Mouse (Mus musculus) layer of hippocampus, adult 9-10 months (tissue): ENCODE data around the gene Lrrc66.

Experiments
- DNase-seq: peaks from one replicate; pipeline ENCODE4 v3.0.0; 2022; ENCODE audit warnings: low spot score

The Lrrc66 gene

DNA sequence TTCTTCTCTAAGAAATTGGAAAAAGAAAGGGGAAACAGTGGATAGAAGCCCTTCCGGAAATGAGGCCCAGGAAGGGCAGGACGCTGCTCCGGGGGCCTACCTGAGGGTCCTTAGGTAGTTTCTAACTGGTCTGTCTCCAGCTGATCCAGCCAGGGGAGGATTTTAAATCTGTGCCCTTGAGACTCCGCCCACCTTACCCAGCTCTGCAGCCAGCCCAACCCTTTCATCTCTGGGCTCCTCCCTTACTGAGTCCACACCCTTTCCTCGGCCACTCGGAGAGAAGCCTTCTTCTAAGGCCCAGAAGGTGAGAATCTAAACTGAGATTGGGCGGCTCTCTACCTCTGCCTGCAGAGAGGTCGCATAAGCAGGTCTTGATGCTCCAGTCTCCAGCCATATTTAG, at the start of gene Lrrc66:
Lrrc66 (minus strand) TSS at position 236 of the 400 bp plus-strand sequence.
- DNase-seq = no peak

DNA sequence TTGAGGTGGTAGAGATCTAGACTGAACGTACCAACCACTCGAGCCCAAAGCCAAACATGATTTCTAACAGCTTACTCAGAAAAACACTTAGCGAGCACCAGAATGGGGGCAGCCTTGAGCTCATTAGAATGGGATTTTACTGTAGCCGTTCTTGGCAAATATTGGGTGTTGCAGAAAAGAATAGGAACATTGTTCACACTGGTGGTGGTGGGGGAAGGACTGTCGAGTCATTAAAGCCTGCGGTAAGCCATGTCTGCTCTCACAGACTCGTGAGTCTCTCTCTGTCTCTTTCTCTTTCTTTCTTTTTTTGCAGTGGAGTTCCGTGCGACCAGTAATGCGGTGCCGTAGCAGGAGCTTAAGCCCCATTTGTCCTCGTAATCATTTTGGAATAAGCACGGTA, 44.3 kb upstream of the Lrrc66 start:
- peak; percentile 29 for DNase-seq

DNA sequence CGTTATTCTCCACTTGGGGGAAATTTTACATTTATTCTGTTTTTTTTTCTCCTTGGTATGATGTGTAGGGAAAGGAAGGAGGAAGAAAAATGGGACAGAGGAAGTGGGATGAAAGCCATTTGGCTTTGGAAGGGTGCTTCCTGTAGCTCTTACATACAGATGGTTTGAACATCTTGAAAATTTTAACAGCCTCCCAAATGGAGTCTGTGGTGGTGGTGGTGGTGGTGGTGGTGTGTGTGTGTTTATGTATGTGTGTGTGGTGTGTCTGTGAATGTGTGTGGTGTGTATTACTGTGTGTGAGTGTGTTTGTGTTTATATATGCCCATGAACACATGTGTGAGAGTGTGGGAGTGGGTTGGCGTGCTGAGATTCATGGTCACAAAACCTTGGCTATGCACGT, 43.3 kb upstream of the Lrrc66 start:
- no peak for DNase-seq

DNA sequence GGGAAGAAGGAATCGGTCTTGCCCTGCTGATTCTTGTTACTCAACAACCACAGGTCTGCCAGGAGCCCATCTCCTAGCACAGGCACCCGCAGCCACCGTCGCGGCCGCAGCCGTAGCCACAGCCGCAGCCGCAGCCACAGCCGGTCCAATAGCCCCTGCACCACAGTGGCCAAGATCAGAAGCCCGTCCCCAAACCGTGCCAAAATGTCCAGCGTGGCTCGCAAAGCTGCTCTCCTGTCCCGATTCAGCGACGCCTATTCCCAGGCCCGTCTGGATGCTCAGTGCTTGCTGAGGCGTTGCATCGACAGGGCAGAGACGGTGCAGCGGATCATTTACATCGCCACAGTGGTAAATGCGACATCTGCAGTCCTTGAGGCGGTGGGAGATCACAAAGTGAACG, 37.1 kb upstream of the Lrrc66 start:
- DNase-seq = no peak

DNA sequence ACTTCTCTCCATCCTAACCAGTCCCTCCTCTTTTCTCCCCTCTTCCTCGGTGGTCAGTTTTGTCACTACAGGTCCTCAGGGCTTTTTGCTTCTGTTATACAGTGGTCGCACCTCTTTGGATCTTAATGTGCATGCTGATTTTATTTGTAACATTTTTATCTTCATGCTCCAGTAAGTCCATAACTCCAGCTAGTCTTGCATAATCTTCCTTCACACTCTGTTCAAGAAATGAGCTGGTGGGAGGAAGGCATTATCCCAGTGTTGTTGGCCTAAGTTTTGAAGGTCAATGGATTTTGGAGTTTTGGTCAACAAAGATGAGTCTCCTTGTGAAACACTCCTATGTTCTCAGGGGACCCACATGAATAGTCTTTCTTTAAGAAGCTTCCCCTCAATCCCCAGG, 35.6 kb upstream of the Lrrc66 start:
- no peak for DNase-seq

DNA sequence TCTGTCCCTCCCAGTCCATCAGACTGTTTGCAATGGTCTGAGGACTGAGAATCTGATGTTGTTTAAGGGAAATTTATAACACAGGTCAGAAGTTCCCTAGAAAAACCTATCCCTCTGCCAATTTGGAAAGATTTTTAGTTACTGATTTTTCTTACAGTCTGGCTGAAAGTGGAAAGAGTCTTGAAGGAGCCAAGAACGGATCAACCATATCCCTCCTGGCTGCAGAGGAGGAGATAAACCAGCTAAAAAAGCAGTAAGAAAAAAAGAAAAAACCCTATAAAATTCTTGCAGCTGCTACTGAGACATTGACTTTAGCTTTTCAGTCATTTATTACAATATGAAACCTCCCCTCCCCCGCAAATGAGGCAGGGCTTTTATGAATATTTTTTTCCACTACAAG, 34.4 kb upstream of the Lrrc66 start:
- no peak for DNase-seq

DNA sequence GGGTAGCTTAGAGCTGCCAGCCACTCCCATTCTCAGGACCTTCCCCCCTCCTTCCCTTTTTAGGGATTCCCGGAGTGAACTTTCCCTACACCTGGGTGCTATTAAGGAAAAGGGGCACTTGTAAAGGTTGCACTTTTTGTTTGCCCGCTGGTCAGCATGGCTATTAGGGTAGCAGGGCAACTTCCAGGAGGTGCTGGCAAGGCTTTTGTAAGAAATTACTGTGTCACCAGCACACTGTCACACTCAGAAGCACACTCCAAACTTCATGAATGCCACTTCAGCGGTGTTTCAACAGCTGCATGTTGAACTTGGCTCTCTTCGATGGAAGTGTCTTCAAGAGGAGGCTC, 19.5 kb upstream of the Lrrc66 start:
- DNase-seq = no peak

DNA sequence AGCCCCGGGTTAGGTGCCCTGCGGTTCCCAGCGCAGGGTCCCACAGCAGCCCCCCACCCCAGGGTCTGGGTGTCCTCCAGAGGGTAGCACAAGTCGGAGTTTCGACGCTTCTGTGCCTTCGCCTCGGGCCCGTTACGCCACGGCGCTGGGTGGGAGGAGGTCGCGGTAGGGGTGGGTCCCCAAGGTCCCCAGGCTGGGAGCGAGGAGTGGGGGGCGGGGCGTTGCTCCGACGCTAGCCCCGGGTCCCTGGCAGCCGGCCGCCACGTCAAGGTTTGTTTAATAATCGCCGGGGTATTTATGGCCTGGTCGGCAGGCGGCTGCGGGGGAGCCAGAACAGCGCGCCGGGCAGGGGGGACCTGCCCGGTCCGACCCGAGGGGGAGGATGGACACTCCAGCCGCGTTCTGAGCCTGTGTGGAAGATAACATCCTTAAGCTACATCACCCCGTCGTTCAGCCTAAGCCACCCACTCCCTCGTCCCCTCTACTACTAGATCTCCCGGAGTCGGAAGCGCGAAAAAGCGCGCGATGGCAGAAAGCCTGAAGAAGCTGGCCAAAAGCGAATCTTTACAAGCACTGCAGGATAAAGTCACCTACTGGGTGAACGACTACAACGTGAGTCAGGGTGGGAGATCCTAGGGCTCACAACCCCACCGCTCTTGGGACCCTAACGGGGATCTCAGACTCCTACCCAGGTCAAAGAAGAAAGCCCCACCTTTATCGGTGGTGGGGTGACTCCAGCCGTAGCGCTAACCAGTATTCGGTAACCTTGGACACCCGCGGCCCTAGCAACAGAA, 18.9 kb upstream of the Lrrc66 start, which contains the start of gene Spata18:
Spata18 (plus strand) TSS at position 319 of the 794 bp plus-strand sequence.
- no peak for DNase-seq

DNA sequence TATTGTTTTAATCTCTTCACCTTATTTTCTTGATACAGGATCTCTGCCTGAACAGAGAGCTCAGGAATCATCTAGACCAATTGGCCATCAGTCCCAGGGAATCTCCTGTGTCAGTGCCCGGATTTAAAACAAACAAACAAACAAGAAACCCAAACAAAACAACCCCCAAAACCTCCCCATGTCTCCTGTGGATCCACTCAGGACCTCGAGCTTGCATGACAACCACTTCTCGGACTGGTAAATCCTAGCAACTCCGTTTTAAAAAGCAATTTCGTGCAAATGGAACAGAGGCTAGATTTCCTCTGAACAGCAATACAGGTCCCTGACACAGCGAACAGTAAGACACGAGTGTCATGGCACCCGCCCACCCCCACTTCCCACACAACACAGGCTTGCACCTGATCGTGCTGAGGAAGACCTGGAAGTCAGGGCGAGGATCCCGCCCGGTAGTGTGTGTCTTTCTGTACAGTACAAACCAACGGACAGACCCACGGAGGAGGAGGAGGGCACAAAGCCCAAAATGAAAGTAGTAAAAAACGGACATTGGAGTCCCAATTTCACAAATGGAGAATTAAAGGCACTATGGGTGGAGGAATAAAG, 18.1 kb upstream of the Lrrc66 start:
- no peak for DNase-seq

DNA sequence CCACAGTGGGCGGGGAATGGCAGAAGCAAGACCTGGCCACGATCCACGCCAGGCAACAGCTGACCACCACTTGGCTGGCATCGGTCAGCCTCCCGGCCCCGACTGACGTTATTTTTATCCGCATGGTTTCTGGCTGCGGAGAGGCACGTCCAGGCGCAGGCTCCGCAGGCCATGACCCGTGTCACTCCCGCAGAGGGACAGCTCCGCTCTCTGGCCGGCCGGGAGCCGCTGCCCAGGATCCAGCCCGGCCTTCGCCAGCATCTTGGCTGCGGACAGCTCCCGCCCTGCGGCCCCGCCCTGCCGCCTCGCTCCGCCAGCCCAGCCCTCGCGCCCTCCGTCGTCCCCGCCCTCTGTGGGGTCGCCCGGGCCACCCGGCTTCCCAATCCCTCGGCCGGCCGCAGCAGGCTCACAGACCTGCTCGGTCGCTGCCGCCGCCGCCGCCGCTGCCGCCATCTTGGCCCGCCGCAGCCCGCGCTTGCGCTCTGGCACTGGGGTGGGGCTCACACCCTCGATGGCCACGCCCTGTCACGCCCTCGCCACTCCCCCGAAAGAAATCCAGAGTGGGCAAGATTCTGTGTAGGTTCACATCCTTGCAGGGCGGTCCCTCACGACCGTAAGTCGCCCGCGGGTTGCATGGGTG, 15.1 kb upstream of the Lrrc66 start, which contains the start of gene Sgcb:
Sgcb (minus strand) TSS at position 530 of the 640 bp plus-strand sequence.
- DNase-seq = peak; percentile 61

DNA sequence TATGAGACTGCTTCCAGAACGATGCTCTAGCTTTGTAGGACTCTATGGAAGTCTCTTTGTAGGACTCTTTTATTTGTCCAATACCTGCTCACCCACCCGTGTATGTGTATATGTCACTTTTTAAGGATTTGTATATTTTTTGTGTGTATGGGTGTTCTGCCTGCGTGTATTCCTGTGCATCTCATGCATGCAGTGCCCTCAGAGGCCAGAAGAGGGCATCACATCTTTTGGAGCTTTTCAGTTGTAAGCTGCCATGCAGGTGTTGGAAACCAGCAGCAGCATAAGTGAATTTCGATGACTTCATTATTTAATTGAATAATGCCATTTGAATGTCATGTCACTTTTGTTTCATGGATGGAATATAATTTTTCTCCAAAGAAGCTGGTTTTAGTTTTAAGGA, 9.8 kb upstream of the Lrrc66 start:
- DNase-seq = no peak

DNA sequence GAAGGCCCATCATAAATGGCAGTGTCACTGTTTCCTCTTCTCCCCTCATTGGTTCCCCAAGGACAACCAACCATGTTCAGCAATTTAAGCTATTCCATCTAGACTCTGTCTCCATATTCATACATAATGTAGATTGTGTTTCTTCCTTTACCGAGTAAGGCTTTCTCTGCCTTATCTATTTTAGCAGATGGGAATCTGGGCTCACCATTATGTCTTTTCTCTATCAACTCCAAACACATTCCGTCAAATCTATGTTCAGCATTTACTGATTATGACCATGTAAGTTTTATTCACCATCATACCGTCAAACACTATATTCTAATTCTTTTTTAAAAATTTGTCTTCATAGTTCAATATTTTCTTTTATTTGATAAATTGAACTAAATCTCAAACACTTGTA, 8.7 kb upstream of the Lrrc66 start:
- DNase-seq = no peak

DNA sequence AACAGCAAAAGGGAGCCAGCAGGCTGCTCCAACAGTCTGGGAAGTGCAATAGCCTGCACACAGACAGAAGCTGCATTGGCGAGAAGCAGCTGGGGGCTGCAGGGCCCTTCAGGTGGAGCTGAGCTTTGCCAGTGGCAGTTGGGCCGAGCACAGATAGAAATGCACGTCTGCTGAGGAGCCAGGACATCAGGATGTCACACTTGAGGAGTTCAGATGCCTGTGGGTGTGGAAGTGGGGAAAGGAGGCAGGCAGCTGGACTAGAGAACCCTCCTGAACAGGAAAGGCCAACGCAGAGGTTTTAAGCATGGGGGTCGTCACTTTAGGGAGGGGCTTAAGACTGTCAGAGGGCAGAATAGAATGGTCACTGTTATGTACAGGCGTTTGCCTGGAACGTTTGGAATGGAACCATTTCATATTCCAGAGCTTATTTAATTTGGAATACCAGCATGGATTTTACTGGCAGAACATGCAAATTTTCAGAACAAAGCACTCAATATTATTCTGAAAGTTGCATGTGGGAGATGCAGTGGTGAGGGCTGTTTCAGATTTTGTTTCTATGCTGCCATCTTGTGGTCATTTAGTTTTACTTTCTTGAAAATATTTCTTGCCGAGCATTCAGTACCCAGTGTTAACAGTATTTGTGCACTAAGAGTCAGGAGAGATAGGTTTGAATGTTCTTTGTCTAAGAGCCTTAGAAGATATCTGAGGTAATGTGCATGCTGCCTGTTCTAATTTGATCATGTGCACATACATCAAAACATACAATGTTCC, 5.2 kb upstream of the Lrrc66 start:
- no peak for DNase-seq

DNA sequence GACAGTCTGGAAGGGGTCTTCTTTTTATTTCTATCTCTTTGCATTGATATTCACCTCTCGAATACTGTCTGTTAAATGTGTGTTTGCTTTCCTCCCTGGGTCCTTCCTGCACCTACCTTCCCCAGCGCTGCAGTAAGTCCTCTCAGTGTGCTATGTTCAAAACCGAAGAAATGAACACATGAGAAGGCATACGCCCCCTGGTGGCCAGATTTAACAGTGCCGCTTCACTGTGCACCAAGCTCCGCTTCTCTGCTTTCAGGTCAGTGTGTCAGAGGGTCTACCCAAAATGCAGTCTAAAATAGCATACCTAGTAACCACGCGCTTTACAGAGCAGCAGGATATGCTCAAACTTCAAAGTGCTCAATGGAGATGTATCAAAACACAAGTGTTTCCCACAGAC, 815 bp upstream of the Lrrc66 start:
- peak; percentile 68 for DNase-seq

DNA sequence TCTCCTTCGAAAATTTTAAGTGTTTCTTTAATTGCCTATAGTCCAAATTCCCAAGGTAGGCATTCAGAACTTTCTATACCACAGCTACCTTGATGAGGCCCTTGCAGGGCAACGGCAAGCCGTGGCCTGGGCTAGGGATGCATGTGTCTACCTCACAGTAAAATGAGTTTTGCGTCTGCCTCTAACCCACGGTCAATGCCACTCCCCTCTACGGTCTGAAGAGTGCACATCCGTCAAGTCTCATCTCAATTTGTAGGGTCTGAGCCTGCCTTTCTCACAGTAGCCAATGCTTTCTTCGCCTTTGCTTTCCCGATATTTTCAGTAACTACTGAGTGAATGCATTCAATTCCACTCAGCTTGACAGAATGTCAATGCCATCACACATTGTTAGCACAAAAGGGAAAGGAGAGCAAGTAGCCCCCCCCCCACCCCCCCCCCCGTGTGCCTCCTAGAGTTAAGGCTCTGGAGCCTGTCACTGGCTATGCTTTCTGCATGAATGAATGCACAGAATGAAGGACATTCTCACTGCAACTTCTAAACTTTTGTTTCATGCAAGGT, 1.2 kb downstream of the Lrrc66 start:
- no peak for DNase-seq

DNA sequence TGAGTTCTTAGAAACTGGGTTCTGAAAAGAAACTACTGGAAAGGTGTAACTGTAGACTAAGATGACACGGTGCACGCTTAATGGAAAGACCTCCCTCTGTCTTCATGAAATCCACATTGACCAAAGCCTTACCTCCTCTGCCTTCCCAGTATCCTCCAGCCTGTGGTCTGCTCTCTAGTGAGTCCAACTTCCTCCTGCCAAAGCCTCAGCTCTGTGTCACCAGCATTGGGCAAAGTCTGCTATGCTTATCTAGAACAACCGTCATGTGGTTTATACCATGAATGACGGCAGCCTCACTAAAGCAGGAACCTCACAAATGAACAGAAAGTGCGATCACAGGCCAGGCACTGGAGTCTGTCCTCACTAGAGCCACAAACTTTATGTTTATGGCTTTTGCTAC, 2.2 kb downstream of the Lrrc66 start:
- DNase-seq = no peak

DNA sequence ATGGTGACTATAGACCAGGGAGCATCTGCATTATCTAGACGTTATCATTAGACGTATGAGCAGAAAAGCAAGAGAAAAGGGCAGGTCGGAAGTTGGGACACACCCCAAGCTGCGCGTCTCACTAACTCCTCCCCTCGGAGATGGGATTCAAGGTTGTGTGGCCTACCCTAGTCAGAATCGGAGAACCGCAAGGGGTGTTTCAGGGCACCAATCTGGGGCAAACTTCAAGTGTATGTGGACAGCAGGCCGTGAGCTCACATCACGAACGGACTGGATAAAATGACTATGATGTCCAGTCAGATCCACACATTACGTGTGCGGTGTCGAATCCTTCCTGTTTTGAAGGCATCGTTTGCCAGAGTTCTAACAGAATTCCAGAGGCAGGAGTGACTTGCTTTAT, 4.3 kb downstream of the Lrrc66 start:
- no peak for DNase-seq

DNA sequence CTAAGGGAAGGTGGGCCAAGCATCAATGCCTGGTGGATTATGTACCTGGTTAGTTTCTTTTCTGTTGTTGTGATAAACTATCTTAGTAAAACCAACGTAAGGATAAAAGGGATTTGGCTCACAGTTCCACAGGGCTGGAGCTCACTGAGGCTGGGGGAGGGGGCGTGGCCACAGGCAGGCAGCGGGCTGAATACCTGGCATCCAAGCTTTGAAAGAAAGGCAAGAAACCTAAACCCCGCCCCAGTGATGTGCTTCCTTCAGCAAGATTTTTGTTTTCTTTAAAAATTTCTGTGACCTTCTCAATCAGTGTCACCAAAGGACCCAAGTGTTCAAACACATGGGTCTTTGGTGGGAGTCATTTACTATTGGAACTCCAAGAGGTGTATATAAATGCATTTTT, 4.8 kb downstream of the Lrrc66 start:
- no peak for DNase-seq

DNA sequence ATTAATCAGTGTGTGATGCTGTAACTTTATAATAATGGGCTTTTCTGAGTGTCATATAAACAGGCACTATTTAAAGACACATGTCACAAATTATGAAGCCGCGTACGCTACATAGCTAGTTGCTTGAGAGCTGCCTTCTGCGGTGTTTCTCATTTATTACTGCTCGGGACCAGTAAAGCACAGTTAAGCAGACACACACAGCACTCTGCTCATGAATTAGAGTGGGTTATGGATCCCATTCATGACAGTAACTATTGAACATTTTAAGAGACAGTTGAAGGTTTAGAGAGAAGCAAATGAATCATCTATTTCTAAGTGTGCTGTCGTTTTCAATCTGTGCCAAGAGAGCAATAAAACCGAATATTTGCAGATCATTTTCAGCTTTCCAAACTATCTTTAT, 5.5 kb downstream of the Lrrc66 start:
- DNase-seq = no peak

DNA sequence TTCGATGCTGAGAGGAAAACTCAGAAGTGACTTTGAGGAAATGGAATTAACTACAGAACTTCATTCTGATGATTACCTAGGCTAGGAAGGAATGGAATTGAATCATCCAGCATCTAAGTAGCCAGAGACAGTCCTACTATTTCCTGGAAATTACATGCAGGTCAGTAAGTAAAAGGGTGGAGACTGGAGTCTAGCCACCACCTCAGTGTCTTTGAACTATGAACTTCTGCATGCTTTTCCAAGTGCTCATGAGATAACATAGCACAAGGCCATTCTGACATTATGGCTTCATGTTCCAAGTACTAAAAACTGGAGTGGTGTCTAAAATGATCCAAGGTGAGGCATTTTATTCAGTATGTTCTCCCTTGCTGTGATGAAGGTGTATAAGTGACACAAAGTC, 6.8 kb downstream of the Lrrc66 start:
- DNase-seq = no peak

DNA sequence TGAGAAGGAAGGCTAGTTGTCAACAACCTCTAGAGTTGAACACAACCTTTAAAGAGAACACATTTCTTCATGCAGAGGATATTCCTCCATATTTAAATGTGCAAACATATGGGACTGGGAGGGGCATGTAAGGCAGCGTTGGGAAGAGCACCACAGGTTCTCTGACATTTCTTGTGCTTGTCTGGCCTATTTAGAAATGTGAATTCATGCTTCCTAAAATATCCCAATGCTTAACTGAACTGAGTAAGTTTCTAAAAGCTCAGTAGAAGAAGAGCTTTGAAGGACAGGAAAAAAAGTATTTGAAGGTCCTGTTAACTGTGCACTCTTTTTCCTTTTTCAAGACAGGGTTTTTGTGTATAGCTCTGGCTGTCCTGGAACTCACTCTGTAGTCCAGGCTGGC, 13.4 kb downstream of the Lrrc66 start:
- DNase-seq = no peak

DNA sequence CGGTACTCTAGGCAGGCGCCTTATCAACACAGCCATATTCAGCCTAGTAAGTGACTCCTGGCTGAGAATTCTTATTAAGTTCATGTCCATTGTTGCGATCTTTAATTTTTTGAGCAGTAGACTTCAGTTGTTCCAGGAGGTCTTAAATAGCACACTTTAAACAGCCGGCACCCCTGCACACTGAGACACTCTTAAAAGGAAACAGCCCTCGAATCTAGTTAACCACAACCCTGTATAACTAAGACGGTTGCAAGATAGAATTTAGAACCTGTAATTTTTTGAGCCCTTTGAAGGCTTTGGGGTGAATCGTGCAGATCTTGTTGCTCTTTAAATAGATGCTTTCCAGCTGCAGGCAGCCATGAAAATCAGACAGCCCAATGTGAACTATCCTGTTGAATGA, 17.1 kb downstream of the Lrrc66 start:
- no peak for DNase-seq
